Mouse (Mus musculus): ENCODE data around the gene Tbck.

- TF ChIP-seq CTCF (IDR thresholded peaks at IDR 0.05) = no peak
- TF ChIP-seq EP300 (IDR thresholded peaks at IDR 0.05) = no peak
These were observed 175.6 kb downstream of the Tbck start for GRCm38 (mm10) chr3:132859573-132859972.
